Mouse (Mus musculus): ENCODE measurements at regions not wholly inside any gene's neighbourhood (a gene's known extent, or its start where the extent isn't known, plus 50 kb on each side); places are given as distances from the start of the nearest gene placed in this dataset.

- no peak for DNase-seq (ENCODE audit: low spot score in 2 of 2)
These were observed 273.5 kb downstream of the Prex1 start for GRCm38 (mm10) chr2:166439847-166440775.

GRCm38 (mm10) chr2:166438207-166438606, 275.4 kb downstream of the Prex1 start:
- DNase-seq (ENCODE audit: low spot score in 2 of 2), result no peak

- DNase-seq (ENCODE audit: low spot score in 2 of 2), result no peak
These were observed 279.1 kb downstream of the Prex1 start for GRCm38 (mm10) chr2:166434554-166434953.

- peak; percentile 83 to 91 for DNase-seq (ENCODE audit: low spot score in 2 of 2)
These were observed 278.3 kb upstream of the Sulf2 start for GRCm38 (mm10) chr2:166433655-166434333.

GRCm38 (mm10) chr2:166432948-166433654, 277.6 kb upstream of the Sulf2 start:
- peak in 1 of 2 experiments; percentile 67 for DNase-seq (ENCODE audit: low spot score in 2 of 2)

- DNase-seq (ENCODE audit: low spot score in 2 of 2), result no peak
These were observed 277.1 kb upstream of the Sulf2 start for GRCm38 (mm10) chr2:166432531-166432930.

- DNase-seq (ENCODE audit: low spot score in 2 of 2), result peak in 1 of 2 experiments; percentile 45
These were observed 274.5 kb upstream of the Sulf2 start for GRCm38 (mm10) chr2:166429918-166430317.

GRCm38 (mm10) chr2:166429494-166429893, 274.0 kb upstream of the Sulf2 start:
- no peak for DNase-seq (ENCODE audit: low spot score in 2 of 2)

- no peak for DNase-seq (ENCODE audit: low spot score in 2 of 2)
These were observed 271.9 kb upstream of the Sulf2 start for GRCm38 (mm10) chr2:166427390-166427789.

- no peak for DNase-seq (ENCODE audit: low spot score in 2 of 2)
These were observed 271.5 kb upstream of the Sulf2 start for GRCm38 (mm10) chr2:166426960-166427359.

- DNase-seq (ENCODE audit: low spot score in 2 of 2), result no peak
These were observed 271.0 kb upstream of the Sulf2 start for GRCm38 (mm10) chr2:166426457-166426856.

GRCm38 (mm10) chr2:166425141-166425540, 269.7 kb upstream of the Sulf2 start:
- DNase-seq (ENCODE audit: low spot score in 2 of 2), result no peak

- DNase-seq (ENCODE audit: low spot score in 2 of 2), result no peak
These were observed 267.7 kb upstream of the Sulf2 start for GRCm38 (mm10) chr2:166423132-166423660.

GRCm38 (mm10) chr2:166420275-166420674, 264.8 kb upstream of the Sulf2 start:
- DNase-seq (ENCODE audit: low spot score in 2 of 2), result no peak

GRCm38 (mm10) chr2:166419271-166419670, 263.8 kb upstream of the Sulf2 start:
- DNase-seq (ENCODE audit: low spot score in 2 of 2), result no peak

- no peak for DNase-seq (ENCODE audit: low spot score in 2 of 2)
These were observed 262.8 kb upstream of the Sulf2 start for GRCm38 (mm10) chr2:166418279-166418678.

GRCm38 (mm10) chr2:166417628-166418027, 262.2 kb upstream of the Sulf2 start:
- DNase-seq (ENCODE audit: low spot score in 2 of 2), result peak; percentile 83 to 92

GRCm38 (mm10) chr2:166415481-166415965, 260.1 kb upstream of the Sulf2 start:
- DNase-seq (ENCODE audit: low spot score in 2 of 2), result peak in 1 of 2 experiments; percentile 38

GRCm38 (mm10) chr2:166414856-166415255, 259.4 kb upstream of the Sulf2 start:
- no peak for DNase-seq (ENCODE audit: low spot score in 2 of 2)

GRCm38 (mm10) chr2:166412031-166412858, 256.8 kb upstream of the Sulf2 start:
- no peak for DNase-seq (ENCODE audit: low spot score in 2 of 2)

- no peak for DNase-seq (ENCODE audit: low spot score in 2 of 2)
These were observed 253.9 kb upstream of the Sulf2 start for GRCm38 (mm10) chr2:166409391-166409790.

Measured in right cerebral cortex, postnatal 10 days (tissue).